Mouse (Mus musculus) embryonic facial prominence, embryonic 12.5 days (tissue): ENCODE data around the gene Smg7. TPM values are rescaled to one million over a fixed set of nuclear protein-coding genes. Genes with fewer than 3 reads are reported as not detected.

ENCODE experiments used
- ATAC-seq: fragments of 200-750 bp; cut with Nextera tagmentation; 2 replicates; pipeline ENCODE4 v1.8.0; 2017; ENCODE audit not compliant: insufficient number of reproducible peaks, insufficient read depth, low FRiP score, low TSS enrichment
- H3K27ac ChIP-seq: fragments of 300-500 bp; sonication (generic); 2 replicates; pipeline ENCODE4 v1.5.1; 2016; ENCODE audit warnings: mild to moderate bottlenecking
- H3K27me3 ChIP-seq: fragments of 300-500 bp; sonication (generic); 2 replicates; pipeline ENCODE4 v1.6.1; 2016; ENCODE audit warnings: mild to moderate bottlenecking, moderate library complexity
- H3K36me3 ChIP-seq: fragments of 300-500 bp; sonication (generic); 2 replicates; pipeline ENCODE4 v1.6.1; 2016; ENCODE audit warnings: mild to moderate bottlenecking
- H3K4me1 ChIP-seq: fragments of 300-500 bp; sonication (generic); 2 replicates; pipeline ENCODE4 v1.6.1; 2016
- H3K4me2 ChIP-seq: fragments of 300-500 bp; sonication (generic); replicated peaks from 2 replicates; pipeline ENCODE4 v1.6.1; 2016; ENCODE audit warnings: mild to moderate bottlenecking, moderate library complexity
- H3K4me3 ChIP-seq: fragments of 300-500 bp; sonication (generic); 2 replicates; pipeline ENCODE4 v1.5.1; 2016; ENCODE audit warnings: mild to moderate bottlenecking
- H3K9ac ChIP-seq: fragments of 300-500 bp; sonication (generic); 2 replicates; pipeline ENCODE4 v1.6.1; 2016; ENCODE audit warnings: mild to moderate bottlenecking, moderate library complexity
- H3K9me3 ChIP-seq: fragments of 300-500 bp; sonication (generic); 2 replicates; pipeline ENCODE4 v1.6.1; 2016; ENCODE audit warnings: mild to moderate bottlenecking, moderate library complexity
- WGBS: fragments of 180-500 bp; shearing (Covaris S2); methylation state at CpG from one replicate; pipeline ENCODE4 v1.1.7; 2016; 5-methylcytosine and 5-hydroxymethylcytosine counted together
- polyA plus RNA-seq: library from polyadenylated mRNA; unstranded; fragments of >200 nt; fragmentation: Nextera tagmentation; extraction: Ambion mirVana; gene quantifications from 2 replicates; pipeline ENCODE4 v1.2.1, GENCODE M21; 2016

The Smg7 gene
- polyA plus RNA-seq, 1 experiment from 2014 or later, result 33.2 TPM

- no peak for ATAC-seq
- 84% methylated on average over 11 of the region's 11 CpGs for WGBS
- no peaks in the 10 kb centered on the region for H3K27me3 ChIP-seq
- H3K4me3 ChIP-seq, result no peak overlapping the region
- no peak overlapping the region for H3K9ac ChIP-seq
- H3K36me3 ChIP-seq, result peaks cover 53% of the 10 kb centered on the region
- H3K4me1 ChIP-seq, result no peaks in the 10 kb centered on the region
- H3K27ac ChIP-seq, result no peak overlapping the region
- no peaks in the 10 kb centered on the region for H3K9me3 ChIP-seq
- H3K4me2 ChIP-seq, result no peak overlapping the region
These were observed 64.3 kb downstream of the Smg7 start for GRCm38 (mm10) chr1:152838026-152838702.

- H3K36me3 ChIP-seq, result peaks cover 31% of the 10 kb centered on the region
- WGBS, result 86% methylated on average over 3 of the region's 3 CpGs
- no peak for ATAC-seq
These were observed 67.4 kb downstream of the Smg7 start for GRCm38 (mm10) chr1:152835061-152835460.

DNA sequence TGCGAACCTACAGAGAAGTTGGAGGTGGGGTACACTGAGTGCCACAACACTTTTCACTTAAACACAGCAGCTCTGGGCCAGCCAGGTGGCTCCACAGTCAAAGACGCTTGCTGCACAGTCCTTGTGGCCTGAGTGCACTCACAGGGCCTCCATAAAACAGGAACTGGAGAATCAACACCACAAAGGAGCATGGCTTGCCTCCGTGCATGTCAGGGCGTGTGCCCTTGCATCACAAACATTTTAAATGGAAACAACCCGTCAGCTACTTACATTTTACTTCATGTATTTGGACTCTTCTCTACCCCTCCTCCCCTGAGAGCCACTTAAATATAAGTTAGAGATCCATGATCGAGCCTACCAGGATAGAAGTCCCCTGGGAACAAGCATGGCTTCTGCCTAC lies 70.1 kb downstream of the Smg7 start:
- Histone ChIP-seq H3K4me3 (no peak overlapping the region), H3K4me1 (peaks cover 11% of the 10 kb centered on the region), H3K9ac (no peak overlapping the region), H3K4me2 (no peak overlapping the region), H3K36me3 (peaks cover 10% of the 10 kb centered on the region), H3K9me3 (no peaks in the 10 kb centered on the region), H3K27me3 (no peaks in the 10 kb centered on the region), H3K27ac (no peak overlapping the region)
- no peak for ATAC-seq
- WGBS, result 87% methylated on average over 6 of the region's 6 CpGs

More at GRCm38 (mm10) chr1:152835061-152835460, 67.4 kb downstream of the Smg7 start:
- no peak overlapping the region for H3K9ac ChIP-seq
- no peak overlapping the region for H3K4me2 ChIP-seq
- H3K4me3 ChIP-seq, result no peak overlapping the region
- no peak overlapping the region for H3K27ac ChIP-seq
- H3K9me3 ChIP-seq, result no peaks in the 10 kb centered on the region
- H3K4me1 ChIP-seq, result no peaks in the 10 kb centered on the region
- H3K27me3 ChIP-seq, result no peaks in the 10 kb centered on the region

DNA sequence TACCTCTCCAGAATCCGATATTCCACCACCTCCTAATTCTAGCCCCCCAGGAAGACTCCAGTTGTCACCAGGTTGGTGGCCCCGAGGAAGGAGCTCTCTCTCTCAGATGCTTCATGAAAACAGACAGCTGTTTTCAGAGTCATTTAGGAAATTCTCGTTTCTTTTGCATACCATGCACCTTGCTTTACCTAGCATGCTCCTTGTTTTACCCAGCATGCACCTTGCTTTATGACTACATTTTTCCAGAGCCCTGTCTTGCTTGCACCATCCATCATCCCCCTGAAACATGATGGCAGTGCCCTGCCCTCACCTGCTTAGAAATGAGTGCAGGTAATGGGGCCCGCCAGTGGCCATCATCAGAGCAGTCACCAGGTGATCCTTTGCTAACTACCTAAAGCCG lies 70.8 kb downstream of the Smg7 start:
- H3K9me3 ChIP-seq, result no peaks in the 10 kb centered on the region
- 82% methylated on average over 5 of the region's 5 CpGs for WGBS
- no peak overlapping the region for H3K4me2 ChIP-seq
- no peak overlapping the region for H3K9ac ChIP-seq
- H3K36me3 ChIP-seq, result peaks cover 4% of the 10 kb centered on the region; the same call in 1 of the 2 replicates
- no peak for ATAC-seq
- peaks cover 11% of the 10 kb centered on the region for H3K4me1 ChIP-seq
- no peak overlapping the region for H3K4me3 ChIP-seq
- no peak overlapping the region for H3K27ac ChIP-seq
- no peaks in the 10 kb centered on the region for H3K27me3 ChIP-seq

GRCm38 (mm10) chr1:152831003-152831402 lies 71.4 kb downstream of the Smg7 start:
- Histone ChIP-seq H3K9me3 (no peaks in the 10 kb centered on the region), H3K4me1 (peaks cover 11% of the 10 kb centered on the region), H3K36me3 (no peaks in the 10 kb centered on the region), H3K4me3 (no peak overlapping the region), H3K27me3 (no peaks in the 10 kb centered on the region), H3K9ac (no peak overlapping the region), H3K4me2 (no peak overlapping the region), H3K27ac (no peak overlapping the region)
- WGBS, result 89% methylated on average over 8 of the region's 8 CpGs
- no peak for ATAC-seq

- no peak overlapping the region for H3K4me2 ChIP-seq
- no peak overlapping the region for H3K27ac ChIP-seq
- H3K9me3 ChIP-seq, result no peaks in the 10 kb centered on the region
- no peak overlapping the region for H3K4me3 ChIP-seq
- no peaks in the 10 kb centered on the region for H3K36me3 ChIP-seq
- no peak overlapping the region for H3K9ac ChIP-seq
- peaks cover 11% of the 10 kb centered on the region for H3K4me1 ChIP-seq
- ATAC-seq, result no peak
- no peaks in the 10 kb centered on the region for H3K27me3 ChIP-seq
- 94% methylated on average over 9 of the region's 9 CpGs for WGBS
These were observed 72.4 kb downstream of the Smg7 start for GRCm38 (mm10) chr1:152830054-152830453.

DNA sequence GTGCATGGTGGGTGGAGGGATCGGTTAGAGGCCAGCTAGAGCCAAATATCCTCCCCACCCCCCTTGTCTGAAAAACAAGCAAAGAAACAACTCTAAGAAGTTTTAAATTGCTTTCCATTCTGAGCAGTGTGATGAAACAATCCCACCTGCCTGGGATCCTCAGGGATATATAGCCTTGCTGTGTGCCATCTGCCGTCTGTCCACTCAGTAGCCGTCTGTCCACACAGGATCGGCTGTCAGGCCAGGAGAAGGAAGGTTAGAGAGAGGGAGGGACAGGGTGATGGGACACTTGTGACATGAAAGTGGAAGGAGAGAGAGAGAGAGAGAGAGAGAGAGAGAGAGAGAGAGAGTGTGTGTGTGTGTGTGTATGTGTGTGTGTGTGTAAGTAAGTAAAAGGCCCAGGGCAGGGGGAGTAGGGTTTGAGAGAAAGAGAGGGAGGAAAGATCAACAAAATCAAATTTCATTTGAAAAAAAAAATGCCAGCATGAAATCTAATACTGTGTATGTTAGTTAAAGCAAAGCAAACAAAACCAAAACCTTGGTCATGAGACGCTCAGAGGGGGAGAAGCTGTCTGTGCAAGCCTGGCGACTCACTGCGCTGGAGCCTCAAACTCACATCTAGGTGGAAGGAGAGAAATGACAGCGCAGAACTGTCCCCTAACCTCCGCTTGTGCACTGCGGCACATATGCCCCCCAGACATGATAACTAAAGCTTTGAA lies 73.7 kb downstream of the Smg7 start:
- no peak overlapping the region for H3K4me2 ChIP-seq
- 0 out of 2 replicates have a peak overlapping the region, but pooled peaks have one; percentile 30 for H3K27ac ChIP-seq
- ATAC-seq, result no peak
- no peaks in the 10 kb centered on the region for H3K27me3 ChIP-seq
- H3K4me3 ChIP-seq, result no peak overlapping the region
- 56% methylated on average over 10 of the region's 10 CpGs for WGBS
- peaks cover 11% of the 10 kb centered on the region for H3K4me1 ChIP-seq
- no peaks in the 10 kb centered on the region for H3K9me3 ChIP-seq
- H3K9ac ChIP-seq, result no peak overlapping the region
- H3K36me3 ChIP-seq, result no peaks in the 10 kb centered on the region

DNA sequence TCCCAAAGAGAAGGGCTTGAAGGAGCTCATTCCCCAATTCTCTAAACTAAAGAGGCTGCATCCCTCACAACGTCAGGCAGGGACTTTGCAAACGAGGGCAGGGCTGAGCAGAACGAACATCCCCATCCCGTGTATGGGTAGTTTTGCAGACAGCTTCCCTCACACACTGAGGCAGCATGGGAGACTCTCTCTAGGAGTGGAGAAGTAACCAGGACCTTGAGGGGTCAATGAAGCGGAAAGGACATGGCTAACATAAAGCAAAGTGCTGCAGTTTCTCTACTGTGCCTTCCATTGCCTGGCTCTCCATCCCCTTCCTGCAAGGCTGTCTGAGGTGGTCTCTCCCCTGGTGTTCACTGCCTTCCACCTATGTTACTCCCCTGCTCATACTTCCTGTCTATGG lies 74.3 kb downstream of the Smg7 start:
- WGBS, result 79% methylated on average over 5 of the region's 5 CpGs
- no peak for ATAC-seq

GRCm38 (mm10) chr1:152826446-152826845 lies 76.0 kb downstream of the Smg7 start:
- Histone ChIP-seq H3K9me3 (no peaks in the 10 kb centered on the region), H3K36me3 (no peaks in the 10 kb centered on the region), H3K4me2 (no peak overlapping the region), H3K9ac (no peak overlapping the region), H3K27me3 (no peaks in the 10 kb centered on the region), H3K4me3 (no peak overlapping the region), H3K27ac (no peak overlapping the region), H3K4me1 (peaks cover 11% of the 10 kb centered on the region)
- ATAC-seq, result no peak
- WGBS, result 69% methylated on average over 5 of the region's 5 CpGs

More for the DNA sequence above, 74.3 kb downstream of the Smg7 start:
- Histone ChIP-seq H3K4me3 (no peak overlapping the region), H3K36me3 (no peaks in the 10 kb centered on the region), H3K9ac (no peak overlapping the region), H3K27ac (0 out of 2 replicates have a peak overlapping the region, but pooled peaks have one; percentile 30), H3K27me3 (no peaks in the 10 kb centered on the region), H3K4me2 (no peak overlapping the region), H3K4me1 (peaks cover 11% of the 10 kb centered on the region), H3K9me3 (no peaks in the 10 kb centered on the region)

DNA sequence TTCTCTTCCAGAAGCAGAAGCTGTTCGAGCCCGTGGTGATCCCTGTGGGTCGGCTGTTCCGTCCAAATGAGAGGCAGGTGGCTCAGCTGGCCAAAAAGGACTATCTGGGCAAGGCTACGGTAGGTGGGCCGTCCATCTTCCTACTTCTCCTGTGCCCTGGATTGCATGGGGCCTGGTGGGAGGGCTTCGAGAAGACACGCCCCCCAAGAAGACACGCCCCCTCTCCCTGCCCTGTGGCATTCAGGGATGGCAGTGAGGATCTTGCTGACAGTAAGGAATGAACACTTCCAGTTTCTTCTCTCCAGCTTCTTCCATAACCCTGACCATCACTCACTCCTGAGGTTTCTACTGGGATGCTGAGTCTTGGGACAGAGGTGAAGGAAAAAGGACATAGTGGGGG lies 78.2 kb downstream of the Smg7 start:
- H3K4me1 ChIP-seq, result peaks cover 10% of the 10 kb centered on the region
- ATAC-seq, result no peak
- H3K27me3 ChIP-seq, result no peaks in the 10 kb centered on the region
- 73% methylated on average over 9 of the region's 9 CpGs for WGBS
- H3K36me3 ChIP-seq, result no peaks in the 10 kb centered on the region
- H3K4me3 ChIP-seq, result no peak overlapping the region
- no peak overlapping the region for H3K27ac ChIP-seq
- no peaks in the 10 kb centered on the region for H3K9me3 ChIP-seq
- H3K4me2 ChIP-seq, result no peak overlapping the region
- no peak overlapping the region for H3K9ac ChIP-seq

DNA sequence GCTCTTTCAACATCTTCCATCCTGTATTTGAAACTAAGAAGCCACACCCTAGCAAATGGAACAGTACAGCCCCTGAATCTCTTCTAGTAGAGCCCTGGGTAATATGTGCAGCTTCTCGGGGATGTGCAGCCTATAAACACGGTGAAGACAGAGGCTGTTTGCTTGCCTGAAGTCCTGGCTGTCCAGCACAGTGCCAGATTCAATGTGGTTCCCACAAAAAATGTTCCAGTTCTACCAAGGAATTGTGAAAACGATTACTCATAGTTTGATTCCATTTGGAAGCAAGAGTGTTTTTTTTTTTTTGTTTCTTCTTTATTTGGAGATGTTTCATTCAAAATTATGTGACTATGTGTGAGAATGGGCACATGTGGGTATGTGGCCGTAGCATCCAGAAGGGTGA lies 80.7 kb downstream of the Smg7 start:
- no peaks in the 10 kb centered on the region for H3K9me3 ChIP-seq
- H3K9ac ChIP-seq, result no peak overlapping the region
- peaks cover 3% of the 10 kb centered on the region; the same call in 1 of the 2 replicates for H3K4me1 ChIP-seq
- no peak overlapping the region for H3K27ac ChIP-seq
- no peak for ATAC-seq
- no peak overlapping the region for H3K4me3 ChIP-seq
- H3K27me3 ChIP-seq, result no peaks in the 10 kb centered on the region
- no peaks in the 10 kb centered on the region for H3K36me3 ChIP-seq
- H3K4me2 ChIP-seq, result no peak overlapping the region
- 84% methylated on average over 4 of the region's 4 CpGs for WGBS
